Mouse (Mus musculus) midbrain, embryonic 13.5 days (tissue): Measurements from ENCODE around the gene Npdc1. TPM values are rescaled to one million over a fixed set of nuclear protein-coding genes. Genes with fewer than 3 reads are reported as not detected.

Experiments used
- ATAC-seq: fragments of 200-750 bp; cut with Nextera tagmentation; 2 replicates; pipeline ENCODE4 v1.8.0; 2017; ENCODE audit warnings: mild to moderate bottlenecking, moderate TSS enrichment, moderate library complexity
- H3K27ac ChIP-seq: fragments of 300-500 bp; sonication (generic); 2 replicates; pipeline ENCODE4 v1.5.1; 2015; ENCODE audit warnings: inconsistent platforms, mild to moderate bottlenecking, moderate library complexity
- H3K27me3 ChIP-seq: fragments of 300-500 bp; sonication (generic); 2 replicates; pipeline ENCODE4 v1.6.1; 2015; ENCODE audit warnings: mild to moderate bottlenecking, inconsistent platforms
- H3K36me3 ChIP-seq: fragments of 300-500 bp; sonication (generic); 2 replicates; pipeline ENCODE4 v1.6.1; 2015; ENCODE audit warnings: mild to moderate bottlenecking, inconsistent platforms
- H3K4me1 ChIP-seq: fragments of 300-500 bp; sonication (generic); replicated peaks from 2 replicates; pipeline ENCODE4 v1.6.1; 2015; ENCODE audit warnings: inconsistent platforms
- H3K4me2 ChIP-seq: fragments of 300-500 bp; sonication (generic); replicated peaks from 2 replicates; pipeline ENCODE4 v1.6.1; 2015; ENCODE audit warnings: moderate library complexity, mild to moderate bottlenecking, inconsistent platforms
- H3K4me3 ChIP-seq: fragments of 300-500 bp; sonication (generic); replicated peaks from 2 replicates; pipeline ENCODE4 v1.5.1; 2015; ENCODE audit warnings: mild to moderate bottlenecking, inconsistent platforms
- H3K9ac ChIP-seq: fragments of 300-500 bp; sonication (generic); replicated peaks from 2 replicates; pipeline ENCODE4 v1.6.1; 2015; ENCODE audit warnings: mild to moderate bottlenecking, inconsistent platforms
- H3K9me3 ChIP-seq: fragments of 300-500 bp; sonication (generic); 2 replicates; pipeline ENCODE4 v1.6.1; 2016; ENCODE audit warnings: mild to moderate bottlenecking, inconsistent platforms
- WGBS: fragments of 180-500 bp; shearing (Covaris S2); methylation state at CpG from one replicate; pipeline ENCODE4 v1.1.7; 2015; 5-methylcytosine and 5-hydroxymethylcytosine counted together
- polyA plus RNA-seq: library from polyadenylated mRNA; unstranded; fragments of >200 nt; fragmentation: Nextera tagmentation; extraction: Ambion mirVana; gene quantifications from 2 replicates; pipeline ENCODE4 v1.2.1, GENCODE M21; 2015

Npdc1 gene
- polyA plus RNA-seq, 1 experiment from 2014 or later: 389 TPM

DNA sequence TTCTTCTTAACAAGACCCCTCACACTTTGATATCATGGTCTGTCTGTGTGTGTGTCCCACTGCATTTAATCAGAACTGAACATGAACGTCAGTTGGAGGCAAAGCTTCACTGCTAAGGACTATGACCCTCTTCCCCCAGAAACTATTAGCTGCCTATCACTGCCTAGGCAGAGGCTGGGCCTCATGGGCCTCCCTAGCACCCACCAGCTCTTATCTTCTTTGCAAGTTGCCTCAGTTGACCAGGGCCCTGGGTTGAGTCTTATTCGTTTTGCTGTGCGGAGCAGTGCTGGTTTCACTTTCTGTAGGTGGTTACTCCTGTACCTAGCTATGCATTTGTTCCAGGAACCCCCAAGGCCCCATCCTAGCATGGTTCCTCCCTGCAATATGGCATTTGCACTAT, 29.2 kb upstream of the Npdc1 start:
- H3K9me3 ChIP-seq: no peaks in the 10 kb centered on the region
- ATAC-seq: no peak
- no peak overlapping the region for H3K27ac ChIP-seq
- no peak overlapping the region for H3K4me3 ChIP-seq
- 89% methylated on average over 3 of the region's 3 CpGs for WGBS
- H3K27me3 ChIP-seq: peaks cover 45% of the 10 kb centered on the region
- no peak overlapping the region for H3K4me2 ChIP-seq
- peaks cover 34% of the 10 kb centered on the region for H3K4me1 ChIP-seq
- H3K9ac ChIP-seq: no peak overlapping the region
- H3K36me3 ChIP-seq: 0 out of 2 replicates have a peak, but pooled peaks cover under 1% of the 10 kb centered on the region

GRCm38 (mm10) chr2:25371764-25372643, 27.1 kb upstream of the Npdc1 start, which contains the start of gene Sapcd2:
Sapcd2 (plus strand) TSS chr2:25372321.
- peak within 1 kb of the TSS; percentile 70 for H3K4me3 ChIP-seq
- H3K9ac ChIP-seq: peak within 1 kb of the TSS; percentile 74
- no peaks in the 10 kb centered on the region for H3K9me3 ChIP-seq
- H3K27ac ChIP-seq: peak within 1 kb of the TSS; percentile 82
- H3K36me3 ChIP-seq: peaks cover 12% of the 10 kb centered on the region; the same call in 1 of the 2 replicates
- peak; percentile 95 for ATAC-seq
- H3K27me3 ChIP-seq: peaks cover 26% of the 10 kb centered on the region
- peak within 1 kb of the TSS; percentile 98 for H3K4me2 ChIP-seq
- peaks cover 28% of the 10 kb centered on the region for H3K4me1 ChIP-seq
- WGBS: 1% methylated on average over 65 of the region's 65 CpGs

- H3K36me3 ChIP-seq: peaks cover 19% of the 10 kb centered on the region; the same call in 1 of the 2 replicates
These were observed 26.3 kb upstream of the Npdc1 start for GRCm38 (mm10) chr2:25372644-25373391.

DNA sequence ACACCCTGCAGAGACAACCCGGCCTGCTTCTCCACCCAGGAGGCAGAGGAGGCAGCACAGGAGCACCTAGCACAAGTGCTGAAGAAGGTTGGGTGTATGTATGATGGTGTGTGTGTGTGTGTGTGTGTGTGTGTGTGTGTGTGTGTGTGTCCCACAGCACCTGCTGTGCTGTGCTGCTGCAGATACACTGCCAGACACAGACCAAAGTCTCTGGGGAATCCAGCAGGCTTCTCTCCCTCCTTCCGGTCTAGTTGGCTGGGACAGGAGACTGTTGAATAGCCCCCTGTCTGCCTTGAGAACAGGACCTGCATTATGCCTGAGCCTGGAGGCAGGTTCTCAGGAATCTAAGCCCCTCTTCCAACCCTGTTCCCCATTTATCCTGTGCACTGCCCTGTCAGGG, 25.7 kb upstream of the Npdc1 start:
- WGBS: 12% methylated on average over 1 of the region's 2 CpGs
- H3K4me1 ChIP-seq: peaks cover 28% of the 10 kb centered on the region
- H3K27me3 ChIP-seq: peaks cover 18% of the 10 kb centered on the region
- H3K27ac ChIP-seq: no peak overlapping the region
- peaks cover 25% of the 10 kb centered on the region; the same call in 1 of the 2 replicates for H3K36me3 ChIP-seq
- H3K9ac ChIP-seq: peak overlapping the region; percentile 74
- no peak for ATAC-seq
- peak overlapping the region; percentile 70 for H3K4me3 ChIP-seq
- H3K9me3 ChIP-seq: no peaks in the 10 kb centered on the region
- H3K4me2 ChIP-seq: peak overlapping the region; percentile 98

More at GRCm38 (mm10) chr2:25372644-25373391, 26.3 kb upstream of the Npdc1 start:
- ATAC-seq: peak; percentile 24
- Histone ChIP-seq H3K4me1 (peaks cover 28% of the 10 kb centered on the region), H3K27ac (no peak overlapping the region), H3K27me3 (peaks cover 23% of the 10 kb centered on the region), H3K4me3 (peak overlapping the region; percentile 70), H3K9me3 (no peaks in the 10 kb centered on the region), H3K9ac (peak overlapping the region; percentile 74), H3K4me2 (peak overlapping the region; percentile 98)
- 2% methylated on average over 42 of the region's 42 CpGs for WGBS

DNA sequence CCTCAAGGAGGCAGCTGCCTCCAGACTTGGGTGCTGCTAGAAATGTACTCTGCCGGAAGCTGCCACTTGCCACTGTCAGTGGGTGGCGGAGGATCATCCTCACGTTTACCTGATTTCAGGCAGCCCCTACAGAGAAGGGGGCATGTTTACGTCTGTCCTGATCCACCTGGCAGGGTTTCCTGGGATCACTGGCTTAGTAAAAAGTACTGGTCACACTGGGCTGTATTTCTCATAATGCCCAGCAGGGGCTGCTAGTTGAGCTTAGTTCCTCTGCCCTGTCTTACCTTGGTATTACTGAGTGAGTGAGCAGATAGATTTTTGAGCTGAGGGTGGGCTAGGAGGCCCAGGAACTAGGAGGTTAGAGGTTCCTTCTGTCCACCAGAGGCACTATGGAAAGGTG, 22.6 kb upstream of the Npdc1 start:
- no peak overlapping the region for H3K4me2 ChIP-seq
- peaks cover 27% of the 10 kb centered on the region for H3K4me1 ChIP-seq
- H3K27me3 ChIP-seq: peaks cover 11% of the 10 kb centered on the region; the same call in 1 of the 2 replicates
- H3K36me3 ChIP-seq: peaks cover 26% of the 10 kb centered on the region; the same call in 1 of the 2 replicates
- H3K4me3 ChIP-seq: no peak overlapping the region
- ATAC-seq: no peak
- H3K9ac ChIP-seq: no peak overlapping the region
- WGBS: 59% methylated on average over 4 of the region's 4 CpGs
- H3K9me3 ChIP-seq: no peaks in the 10 kb centered on the region
- H3K27ac ChIP-seq: no peak overlapping the region

- H3K27ac ChIP-seq: no peak overlapping the region
- 83% methylated on average over 5 of the region's 5 CpGs for WGBS
- no peaks in the 10 kb centered on the region for H3K9me3 ChIP-seq
- 0 out of 2 replicates have a peak, but pooled peaks cover 3% of the 10 kb centered on the region for H3K27me3 ChIP-seq
- no peak for ATAC-seq
- H3K36me3 ChIP-seq: no peaks in the 10 kb centered on the region
- H3K4me2 ChIP-seq: no peak overlapping the region
- H3K4me1 ChIP-seq: no peaks in the 10 kb centered on the region
- no peak overlapping the region for H3K9ac ChIP-seq
- H3K4me3 ChIP-seq: no peak overlapping the region
These were observed 14.7 kb upstream of the Npdc1 start for GRCm38 (mm10) chr2:25384492-25384891.

DNA sequence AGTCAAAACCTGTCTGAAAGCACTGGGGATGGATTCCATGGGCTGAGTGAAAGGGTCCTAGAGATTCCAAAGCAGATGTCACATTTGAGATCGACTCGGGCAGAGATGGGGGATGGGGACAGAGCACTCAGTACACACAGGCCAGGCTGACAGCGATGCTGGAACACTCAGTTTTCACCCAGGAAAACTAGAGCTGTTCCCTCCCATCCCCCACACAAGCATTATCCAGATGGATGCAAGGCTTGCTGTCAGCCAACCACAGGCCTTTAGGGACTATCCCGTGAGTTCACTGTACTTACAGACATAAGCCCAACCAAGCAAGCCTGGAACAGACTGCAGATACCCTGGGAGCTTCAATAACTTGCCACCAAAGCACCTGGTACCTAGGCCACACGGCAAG, 7.9 kb upstream of the Npdc1 start:
- ATAC-seq: no peak
- H3K27ac ChIP-seq: no peak overlapping the region

GRCm38 (mm10) chr2:25394281-25395221, 4.6 kb upstream of the Npdc1 start:
- Histone ChIP-seq H3K9me3 (no peaks in the 10 kb centered on the region), H3K4me3 (no peak overlapping the region), H3K4me2 (no peak overlapping the region), H3K9ac (no peak overlapping the region), H3K27me3 (peaks cover 59% of the 10 kb centered on the region), H3K27ac (no peak overlapping the region), H3K36me3 (no peaks in the 10 kb centered on the region), H3K4me1 (peaks cover 13% of the 10 kb centered on the region)
- WGBS: 26% methylated on average over 3 of the region's 3 CpGs
- 0 out of 2 replicates have a peak, but pooled peaks have one; percentile 15 for ATAC-seq

More for the DNA sequence above, 7.9 kb upstream of the Npdc1 start:
- H3K27me3 ChIP-seq: peaks cover 26% of the 10 kb centered on the region
- no peaks in the 10 kb centered on the region for H3K36me3 ChIP-seq
- H3K9ac ChIP-seq: no peak overlapping the region
- no peak overlapping the region for H3K4me2 ChIP-seq
- H3K4me3 ChIP-seq: no peak overlapping the region
- no peaks in the 10 kb centered on the region for H3K9me3 ChIP-seq
- peaks cover 10% of the 10 kb centered on the region for H3K4me1 ChIP-seq
- 72% methylated on average over 5 of the region's 5 CpGs for WGBS

DNA sequence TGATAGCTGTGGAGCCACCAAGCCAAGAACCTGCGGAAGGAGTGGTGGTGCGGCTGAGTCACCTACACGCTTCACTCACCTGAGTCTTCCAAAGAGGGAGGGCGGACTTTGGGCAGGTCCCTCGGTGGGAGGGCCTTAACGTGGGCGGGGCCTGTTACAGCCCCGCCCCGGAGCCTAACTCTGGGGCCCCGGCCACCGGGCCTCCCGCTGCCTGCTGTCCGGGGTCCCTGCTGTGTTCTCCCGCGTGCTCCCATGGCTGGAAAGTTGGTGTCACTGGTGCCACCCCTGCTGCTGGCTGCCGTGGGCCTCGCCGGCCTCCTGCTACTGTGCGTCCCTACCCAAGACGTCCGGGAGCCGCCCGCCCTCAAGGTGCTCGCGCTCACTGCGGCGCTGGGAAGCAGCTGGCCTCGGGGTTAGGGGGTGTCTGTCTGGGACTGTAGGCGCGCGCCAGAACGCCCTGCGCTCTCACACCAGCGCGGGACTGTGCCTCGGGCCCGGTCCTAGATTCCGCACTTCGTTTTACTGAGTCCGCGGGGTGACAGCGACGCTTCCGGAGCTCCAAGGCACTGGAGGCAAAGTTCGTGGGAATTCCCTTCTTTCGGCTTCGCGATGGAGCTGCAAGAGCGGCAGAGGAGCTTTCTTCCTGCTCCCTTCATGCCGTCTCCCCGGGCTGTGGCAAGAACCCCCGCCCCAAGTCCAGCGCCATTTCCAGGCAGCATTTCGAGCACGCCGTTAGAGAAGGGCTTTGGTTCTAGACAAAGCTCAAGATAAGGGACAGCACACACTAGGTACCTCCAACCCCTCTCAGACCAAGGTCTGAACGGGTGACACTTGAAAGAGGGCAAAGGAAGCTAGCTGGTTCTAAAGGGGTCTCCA, 3.2 kb upstream of the Npdc1 start, which contains the start of gene Entpd2:
TSS of gene Entpd2 (plus strand) at position 154 of the 876 bp plus-strand sequence.
- Histone ChIP-seq H3K36me3 (no peaks in the 10 kb centered on the region), H3K4me3 (peak within 1 kb of the TSS; percentile 32), H3K27ac (no peak within 1 kb of the TSS), H3K4me2 (peak within 1 kb of the TSS; percentile 58), H3K4me1 (peaks cover 19% of the 10 kb centered on the region), H3K9me3 (no peaks in the 10 kb centered on the region), H3K27me3 (peaks cover 72% of the 10 kb centered on the region), H3K9ac (peak within 1 kb of the TSS; percentile 47; the same call in 1 of the 2 replicates)
- ATAC-seq: no peak
- WGBS: 2% methylated on average over 57 of the region's 57 CpGs

GRCm38 (mm10) chr2:25396597-25396983, 2.6 kb upstream of the Npdc1 start:
- Histone ChIP-seq H3K9ac (no peak overlapping the region), H3K27me3 (peaks cover 79% of the 10 kb centered on the region), H3K4me2 (no peak overlapping the region), H3K4me3 (peak overlapping the region; percentile 32; the same call in 1 of the 2 replicates), H3K4me1 (peaks cover 19% of the 10 kb centered on the region), H3K9me3 (no peaks in the 10 kb centered on the region), H3K27ac (no peak overlapping the region), H3K36me3 (no peaks in the 10 kb centered on the region)
- WGBS: 30% methylated on average over 3 of the region's 3 CpGs
- no peak for ATAC-seq
